Comparison of ENCODE assay signal across 18 mouse cellular contexts in the genomic region with DNA sequence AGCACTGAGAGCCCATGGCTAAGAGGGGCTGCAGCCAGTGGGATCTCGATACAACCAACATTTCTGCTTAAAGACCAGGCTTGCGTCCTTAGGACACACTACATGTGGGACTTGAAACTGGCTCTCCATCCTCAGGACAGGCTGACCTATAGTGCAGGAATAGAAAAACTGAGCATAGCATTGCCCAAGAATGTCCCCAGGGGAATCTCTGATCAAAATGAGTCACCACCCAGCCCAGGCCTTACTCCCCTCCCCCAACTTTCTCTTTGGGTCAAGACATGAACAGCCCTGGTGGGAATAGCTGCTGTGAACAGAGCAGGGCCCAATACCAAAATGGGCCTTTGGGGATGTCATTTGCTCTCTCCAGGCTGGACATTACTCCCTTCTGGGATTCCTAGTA. TPM values are rescaled to one million over a fixed set of nuclear protein-coding genes. Genes with fewer than 3 reads are reported as not detected.
"Had no signal": no experiment of that assay in that cellular context is flagged by ENCODE, and none has a peak within 500 bp of the region (broad histone marks: within the 10 kb centered on the region; RNA-seq: fewer than 3 reads in every experiment).

No protein-coding gene starts in this region.

- H3K4me3 ChIP-seq: limb, embryonic 13.5 days; liver, embryonic 15.5 days; midbrain, embryonic 12.5 days had no signal

- H3K9ac ChIP-seq: limb, embryonic 13.5 days; liver, embryonic 15.5 days; lung, embryonic 14.5 days; midbrain, embryonic 12.5 days had no signal

- DNase-seq: kidney, adult 8-10 months; kidney, postnatal 36 days; layer of hippocampus, adult 9-11 months; left cerebral cortex, postnatal 4 days; lung, embryonic 14.5 days; lung, postnatal 10 days; lung, postnatal 4 days; right cerebral cortex, postnatal 14 days; thymus, adult 2 months; thymus, postnatal 36 days had no signal

- H3K36me3 ChIP-seq: limb, embryonic 13.5 days; liver, embryonic 15.5 days; midbrain, embryonic 12.5 days had no signal

- H3K4me2 ChIP-seq: limb, embryonic 13.5 days; liver, embryonic 11.5 days; liver, embryonic 15.5 days; lung, embryonic 14.5 days; midbrain, embryonic 12.5 days had no signal

- H3K27ac ChIP-seq: kidney, postnatal 0 days; limb, embryonic 13.5 days; liver, embryonic 15.5 days; midbrain, embryonic 12.5 days had no signal

- H3K9me3 ChIP-seq: limb, embryonic 13.5 days; liver, embryonic 15.5 days; midbrain, embryonic 12.5 days had no signal

RNA-seq across cellular contexts. Expression of a gene that starts 1.9 kb away (rescaled TPM):
- total RNA-seq: layer of hippocampus, adult 18-20 months; megakaryocyte, adult 5-6 weeks had no signal

RNA-seq across cellular contexts. Expression of a gene that starts 9.2 kb away (rescaled TPM):
- total RNA-seq: layer of hippocampus, adult 18-20 months; left cerebral cortex, adult 18-20 months; megakaryocyte, adult 5-6 weeks had no signal
- polyA plus RNA-seq: liver, embryonic 11.5 days; liver, embryonic 15.5 days; lung, embryonic 14.5 days; midbrain, embryonic 12.5 days had no signal
